Mouse (Mus musculus): ENCODE results near the gene Iqcc. TPM values are rescaled to one million over a fixed set of nuclear protein-coding genes. Genes with fewer than 3 reads are reported as not detected.

The Iqcc gene
- 30.4 and 34.8 TPM in 2 replicates for polyA plus RNA-seq (2016; fragmentation: Nextera tagmentation; extraction: Ambion mirVana)

DNA sequence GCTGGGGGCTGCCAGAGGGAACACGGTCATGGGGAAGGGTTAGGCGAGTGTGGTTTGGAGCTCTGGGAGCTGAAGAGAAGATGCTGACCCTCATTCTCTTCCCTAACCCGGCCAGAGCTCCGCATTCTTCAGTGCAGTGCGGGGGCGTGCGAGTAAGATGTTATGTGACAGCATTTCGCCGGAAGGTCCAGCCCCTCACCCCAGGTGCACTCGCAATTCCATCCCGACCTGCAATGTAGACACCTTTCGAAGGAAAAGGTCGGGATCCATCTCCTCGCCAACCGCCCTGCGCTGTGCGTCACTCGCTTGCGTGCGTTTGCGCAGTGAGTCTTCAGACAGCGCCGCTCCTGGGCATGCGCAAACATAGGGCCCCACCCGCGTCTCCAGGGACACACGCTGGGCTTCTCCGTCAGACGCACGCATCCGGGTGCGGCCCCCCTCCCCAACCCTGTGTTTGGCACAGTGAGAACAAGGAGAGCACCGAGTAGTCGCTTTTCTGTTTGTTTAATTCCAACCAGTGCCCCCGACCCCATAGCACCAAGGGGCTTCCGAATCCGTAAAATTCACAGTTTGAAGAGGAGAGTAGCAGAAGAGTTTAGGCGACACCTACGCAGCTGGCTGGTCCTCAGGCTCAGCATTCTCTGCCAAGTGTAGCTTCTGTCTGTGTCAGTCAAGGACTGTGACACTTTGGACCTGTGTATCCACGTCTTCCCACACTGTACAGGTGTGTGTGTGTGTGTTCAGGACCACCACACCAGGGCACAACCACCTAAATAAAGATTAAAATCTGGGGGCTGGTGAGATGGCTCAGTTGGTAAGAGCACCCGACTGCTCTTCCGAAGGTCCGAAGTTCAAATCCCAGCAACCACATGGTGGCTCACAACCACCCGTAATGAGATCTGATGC lies at the start of gene Iqcc:
Iqcc (minus strand) TSS at position 314 of the 906 bp plus-strand sequence.
- 6% methylated on average over 44 of the region's 44 CpGs for WGBS
- H3K9me3 ChIP-seq, result no peaks in the 10 kb centered on the region
- peaks cover 40% of the 10 kb centered on the region for H3K4me1 ChIP-seq
- peak within 1 kb of the TSS; percentile 78 for H3K4me3 ChIP-seq
- peak; percentile 90 for DNase-seq (ENCODE audit: extremely low spot score, low spot score)
- peaks cover 23% of the 10 kb centered on the region for H3K36me3 ChIP-seq (replicated peaks)
- no peaks in the 10 kb centered on the region for H3K27me3 ChIP-seq (ENCODE audit: poor library complexity, severe bottlenecking)
- peak within 1 kb of the TSS; percentile 93 for H3K27ac ChIP-seq

- no peaks in the 10 kb centered on the region for H3K4me1 ChIP-seq
- peaks cover 89% of the 10 kb centered on the region for H3K36me3 ChIP-seq (replicated peaks)
- no peak overlapping the region for H3K4me3 ChIP-seq
- WGBS, result 90% methylated on average over 3 of the region's 3 CpGs
- H3K27me3 ChIP-seq (ENCODE audit: poor library complexity, severe bottlenecking), result no peaks in the 10 kb centered on the region
- H3K9me3 ChIP-seq, result no peaks in the 10 kb centered on the region
- no peak for DNase-seq (ENCODE audit: extremely low spot score, low spot score)
- no peak overlapping the region for H3K27ac ChIP-seq
Measured at GRCm38 (mm10) chr4:129662255-129662813, 43.4 kb upstream of the Iqcc start.

DNA sequence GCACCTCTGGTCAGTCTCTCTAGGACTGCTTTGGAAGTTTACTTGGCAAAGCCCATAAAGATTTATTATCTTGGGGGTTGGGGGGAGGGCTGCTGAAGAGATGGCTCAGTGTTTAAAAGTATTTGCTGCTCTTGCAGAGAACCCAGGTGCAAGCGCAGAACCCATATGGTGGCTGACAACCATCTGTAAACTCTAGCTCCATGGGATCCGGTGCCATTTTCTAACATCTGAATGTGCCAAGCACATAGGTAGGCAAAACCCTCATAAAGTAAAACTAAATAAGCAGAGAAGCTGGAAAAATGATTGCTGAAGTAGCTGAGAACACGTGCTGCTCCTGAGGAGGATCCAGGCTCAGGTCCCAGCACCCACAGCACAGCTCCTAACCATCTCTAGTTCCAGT lies 42.7 kb upstream of the Iqcc start:
- 93% methylated on average over 3 of the region's 3 CpGs for WGBS
- H3K36me3 ChIP-seq (replicated peaks), result peaks cover 89% of the 10 kb centered on the region
- H3K4me3 ChIP-seq, result no peak overlapping the region
- no peaks in the 10 kb centered on the region for H3K9me3 ChIP-seq
- H3K27ac ChIP-seq, result no peak overlapping the region
- no peaks in the 10 kb centered on the region for H3K4me1 ChIP-seq
- DNase-seq (ENCODE audit: extremely low spot score, low spot score), result no peak
- H3K27me3 ChIP-seq (ENCODE audit: poor library complexity, severe bottlenecking), result no peaks in the 10 kb centered on the region

GRCm38 (mm10) chr4:129654770-129655169 lies 35.9 kb upstream of the Iqcc start:
- DNase-seq (ENCODE audit: extremely low spot score, low spot score), result no peak
- Histone ChIP-seq H3K27me3 (ENCODE audit: poor library complexity, severe bottlenecking) (no peaks in the 10 kb centered on the region), H3K4me3 (no peak overlapping the region), H3K36me3 (replicated peaks) (peaks cover 99% of the 10 kb centered on the region), H3K9me3 (no peaks in the 10 kb centered on the region), H3K4me1 (no peaks in the 10 kb centered on the region), H3K27ac (no peak overlapping the region)
- WGBS, result 93% methylated on average over 14 of the region's 14 CpGs

GRCm38 (mm10) chr4:129650359-129650758 lies 31.5 kb upstream of the Iqcc start:
- H3K4me1 ChIP-seq, result no peaks in the 10 kb centered on the region
- H3K4me3 ChIP-seq, result no peak overlapping the region
- WGBS, result 94% methylated on average over 8 of the region's 8 CpGs
- H3K27me3 ChIP-seq (ENCODE audit: poor library complexity, severe bottlenecking), result no peaks in the 10 kb centered on the region
- H3K36me3 ChIP-seq (replicated peaks), result peaks cover 100% of the 10 kb centered on the region
- no peak for DNase-seq (ENCODE audit: extremely low spot score, low spot score)
- no peak overlapping the region for H3K27ac ChIP-seq
- H3K9me3 ChIP-seq, result no peaks in the 10 kb centered on the region

GRCm38 (mm10) chr4:129648656-129649055 lies 29.8 kb upstream of the Iqcc start:
- no peak for DNase-seq (ENCODE audit: extremely low spot score, low spot score)
- H3K4me3 ChIP-seq, result no peak overlapping the region
- no peak overlapping the region for H3K27ac ChIP-seq
- no peaks in the 10 kb centered on the region for H3K4me1 ChIP-seq
- H3K9me3 ChIP-seq, result no peaks in the 10 kb centered on the region
- H3K27me3 ChIP-seq (ENCODE audit: poor library complexity, severe bottlenecking), result no peaks in the 10 kb centered on the region
- 79% methylated on average over 1 of the region's 1 CpGs for WGBS
- H3K36me3 ChIP-seq (replicated peaks), result peaks cover 99% of the 10 kb centered on the region

DNA sequence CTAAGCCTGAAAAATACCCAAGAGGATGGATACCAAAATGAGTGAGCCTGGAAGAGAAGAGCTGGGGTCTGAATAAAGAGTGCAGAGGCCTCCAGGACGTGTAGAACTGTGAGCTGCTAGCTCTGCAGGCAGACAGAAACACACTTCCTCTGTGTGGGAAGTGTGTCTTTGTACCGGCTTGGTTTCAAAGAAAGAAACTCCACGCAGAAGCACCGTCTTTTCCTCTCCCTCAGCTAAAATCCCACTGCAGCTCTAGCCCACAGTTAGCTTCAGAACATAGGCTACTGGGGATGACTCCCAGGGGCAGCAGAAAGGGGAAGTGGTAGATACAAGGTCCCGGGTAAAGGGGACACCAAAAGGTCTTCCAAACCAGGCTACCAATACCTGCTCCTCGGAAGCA lies 26.3 kb upstream of the Iqcc start:
- peaks cover 10% of the 10 kb centered on the region for H3K4me1 ChIP-seq
- H3K36me3 ChIP-seq (replicated peaks), result peaks cover 69% of the 10 kb centered on the region
- H3K27me3 ChIP-seq (ENCODE audit: poor library complexity, severe bottlenecking), result no peaks in the 10 kb centered on the region
- no peak overlapping the region for H3K27ac ChIP-seq
- 89% methylated on average over 6 of the region's 6 CpGs for WGBS
- DNase-seq (ENCODE audit: extremely low spot score, low spot score), result no peak
- H3K4me3 ChIP-seq, result no peak overlapping the region
- no peaks in the 10 kb centered on the region for H3K9me3 ChIP-seq

- H3K9me3 ChIP-seq, result no peaks in the 10 kb centered on the region
- H3K27ac ChIP-seq, result peak overlapping the region; percentile 92
- peaks cover 65% of the 10 kb centered on the region for H3K36me3 ChIP-seq (replicated peaks)
- peak overlapping the region; percentile 79 for H3K4me3 ChIP-seq
- no peak for DNase-seq (ENCODE audit: extremely low spot score, low spot score)
- peaks cover 30% of the 10 kb centered on the region for H3K4me1 ChIP-seq
- no peaks in the 10 kb centered on the region for H3K27me3 ChIP-seq (ENCODE audit: poor library complexity, severe bottlenecking)
- 51% methylated on average over 5 of the region's 5 CpGs for WGBS
Measured at GRCm38 (mm10) chr4:129641756-129642155, 22.9 kb upstream of the Iqcc start.

- Histone ChIP-seq H3K4me1 (peaks cover 30% of the 10 kb centered on the region), H3K4me3 (peak within 1 kb of the TSS; percentile 79), H3K9me3 (no peaks in the 10 kb centered on the region), H3K36me3 (replicated peaks) (peaks cover 65% of the 10 kb centered on the region), H3K27ac (peak within 1 kb of the TSS; percentile 92), H3K27me3 (ENCODE audit: poor library complexity, severe bottlenecking) (no peaks in the 10 kb centered on the region)
- peak; percentile 99 for DNase-seq (ENCODE audit: extremely low spot score, low spot score)
- under 1% methylated on average over 60 of the region's 60 CpGs for WGBS
Measured at GRCm38 (mm10) chr4:129640638-129641467, 22.0 kb upstream of the Iqcc start, which contains the start of gene Txlna. Gene Txlna (minus strand): TSS chr4:129641065.

GRCm38 (mm10) chr4:129640101-129640637 lies 21.3 kb upstream of the Iqcc start:
- Histone ChIP-seq H3K9me3 (no peaks in the 10 kb centered on the region), H3K4me3 (peak overlapping the region; percentile 79), H3K36me3 (replicated peaks) (peaks cover 65% of the 10 kb centered on the region), H3K4me1 (peaks cover 30% of the 10 kb centered on the region), H3K27ac (peak overlapping the region; percentile 92), H3K27me3 (ENCODE audit: poor library complexity, severe bottlenecking) (no peaks in the 10 kb centered on the region)
- 12% methylated on average over 17 of the region's 17 CpGs for WGBS
- DNase-seq (ENCODE audit: extremely low spot score, low spot score), result no peak

- Histone ChIP-seq H3K27ac (peak overlapping the region; percentile 92; the same call in 1 of the 2 replicates), H3K36me3 (replicated peaks) (peaks cover 65% of the 10 kb centered on the region)
Measured at GRCm38 (mm10) chr4:129639221-129639620, 20.3 kb upstream of the Iqcc start.

DNA sequence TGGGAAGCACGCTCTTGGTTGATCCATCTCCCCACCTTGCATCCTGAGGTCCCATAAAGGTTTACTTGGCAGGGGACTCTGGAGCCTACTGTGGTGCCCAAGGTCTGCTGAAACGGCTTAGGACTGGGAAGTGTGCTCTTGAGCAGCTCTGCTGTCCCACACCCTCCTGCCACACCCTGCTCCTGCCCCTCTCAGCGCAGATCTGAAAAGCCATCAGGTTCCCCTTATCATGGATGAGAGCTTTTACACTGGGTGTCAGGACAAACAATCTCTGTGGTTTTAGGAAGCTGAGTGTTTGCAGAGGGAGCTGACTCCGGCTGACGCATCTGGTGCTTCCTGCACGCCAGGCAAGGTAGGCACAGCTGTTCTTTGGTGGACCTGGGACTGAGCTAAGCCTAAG lies 15.0 kb upstream of the Iqcc start:
- H3K4me1 ChIP-seq, result peaks cover 7% of the 10 kb centered on the region
- H3K9me3 ChIP-seq, result no peaks in the 10 kb centered on the region
- H3K36me3 ChIP-seq (replicated peaks), result peaks cover 98% of the 10 kb centered on the region
- no peak for DNase-seq (ENCODE audit: extremely low spot score, low spot score)
- H3K27ac ChIP-seq, result no peak overlapping the region
- 95% methylated on average over 6 of the region's 6 CpGs for WGBS
- no peaks in the 10 kb centered on the region for H3K27me3 ChIP-seq (ENCODE audit: poor library complexity, severe bottlenecking)
- no peak overlapping the region for H3K4me3 ChIP-seq

More at GRCm38 (mm10) chr4:129639221-129639620, 20.3 kb upstream of the Iqcc start:
- H3K4me3 ChIP-seq, result peak overlapping the region; percentile 79
- no peak for DNase-seq (ENCODE audit: extremely low spot score, low spot score)
- no peaks in the 10 kb centered on the region for H3K27me3 ChIP-seq (ENCODE audit: poor library complexity, severe bottlenecking)
- H3K4me1 ChIP-seq, result peaks cover 30% of the 10 kb centered on the region
- 89% methylated on average over 15 of the region's 15 CpGs for WGBS
- H3K9me3 ChIP-seq, result no peaks in the 10 kb centered on the region
